Mouse (Mus musculus): ENCODE data around the gene Moxd1. TPM values are rescaled to one million over a fixed set of nuclear protein-coding genes. Genes with fewer than 3 reads are reported as not detected.

Moxd1 gene
- total RNA-seq, 2 experiments from 2014 or later, result 0.41 to 0.52 TPM

Other genes with a start within 250 kb of the Moxd1 start
- gene Taar6, start 237.9 kb upstream of the Moxd1 start, total RNA-seq (2021), result not detected
- gene Taar7a, start 230.0 kb upstream of the Moxd1 start, total RNA-seq (2021), result not detected
- not detected for gene Taar7b, start 223.6 kb upstream of the Moxd1 start, total RNA-seq (2021)
- gene Taar7d, start 196.3 kb upstream of the Moxd1 start, total RNA-seq (2021), result not detected
- not detected for gene Taar7e, start 185.9 kb upstream of the Moxd1 start, total RNA-seq (2021)
- gene Taar7f, start 174.0 kb upstream of the Moxd1 start, total RNA-seq (2021), result not detected
- not detected for gene Taar8a, start 147.0 kb upstream of the Moxd1 start, total RNA-seq (2021)
- gene Taar8b, start 131.2 kb upstream of the Moxd1 start, total RNA-seq (2021), result not detected
- gene Taar8c, start 121.6 kb upstream of the Moxd1 start, total RNA-seq (2021), result not detected
- not detected for gene Taar9, start 114.0 kb upstream of the Moxd1 start, total RNA-seq (2021)
- gene Stx7, start 74.2 kb upstream of the Moxd1 start, total RNA-seq (2021), result 10 to 100 TPM; 44.9 to 51.8 TPM